Mouse (Mus musculus) thymus, postnatal 25 days (tissue): ENCODE data around the gene Bbx.

Experiments used
- DNase-seq: peaks from one replicate; pipeline ENCODE4 v3.0.0; 2022

Gene Bbx

DNA sequence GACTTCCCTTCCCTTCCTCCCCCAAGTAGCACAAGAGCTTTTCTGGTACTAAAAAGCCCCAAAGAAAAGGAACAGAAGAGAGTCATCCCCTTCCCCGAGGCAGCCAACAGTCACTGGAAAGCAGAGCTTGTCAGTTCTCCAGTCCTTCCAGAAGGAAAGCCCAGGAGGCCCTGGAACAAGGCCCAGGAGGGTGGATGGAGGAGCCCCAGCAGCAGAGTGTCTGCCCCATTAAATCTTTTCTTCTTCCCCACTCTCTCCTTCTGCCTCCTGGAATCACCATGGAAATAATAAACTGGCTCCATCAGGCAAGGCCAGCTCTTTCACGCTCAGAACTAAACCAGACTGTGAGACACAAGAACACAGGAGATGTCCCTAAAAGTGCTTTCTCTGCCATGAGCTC lies 284.3 kb downstream of the Bbx start:
- DNase-seq = no peak
